Mouse (Mus musculus) C2C12 (cell line): ENCODE data around the gene Wbp4. TPM values are rescaled to one million over a fixed set of nuclear protein-coding genes. Genes with fewer than 3 reads are reported as not detected.
"Not testable (repeated sequence)": the region's sequence is repeated elsewhere in the genome, so short reads cannot be mapped to it uniquely, and the experiment has no call there.

Experiments used
- H3K27me3 ChIP-seq: one replicate; pipeline ENCODE4 v1.6.1; 2011; ENCODE audit not compliant: control insufficient read depth, insufficient read depth, insufficient read length
- H3K36me3 ChIP-seq: one replicate; pipeline ENCODE4 v1.6.1; 2011; ENCODE audit not compliant: control insufficient read depth, insufficient read depth
- H3K4me3 ChIP-seq: one replicate; pipeline ENCODE4 v1.5.1; 2011; ENCODE audit warnings: mild to moderate bottlenecking, control low read depth; ENCODE audit not compliant: poor library complexity, insufficient read depth, severe bottlenecking
- H3K79me2 ChIP-seq: one replicate; pipeline ENCODE4 v1.6.1; 2011; ENCODE audit not compliant: control insufficient read depth, insufficient read depth
- H3K79me3 ChIP-seq: one replicate; pipeline ENCODE4 v1.6.1; 2011; ENCODE audit warnings: low read depth, control low read depth
- H3ac ChIP-seq: one replicate; pipeline ENCODE3; 2011; ENCODE audit warnings: low read depth; ENCODE audit not compliant: control insufficient read depth, insufficient read length
- CEBPB ChIP-seq: IDR thresholded peaks from one replicate; pipeline ENCODE4 v1.6.1; 2011; ENCODE audit warnings: low read depth, mild to moderate bottlenecking, control low read depth, moderate library complexity
- CTCF ChIP-seq: IDR thresholded peaks from one replicate; pipeline ENCODE4 v1.5.1; 2011; ENCODE audit not compliant: control insufficient read depth, insufficient read depth, insufficient read length
- FOSL1 ChIP-seq: IDR thresholded peaks from one replicate; pipeline ENCODE4 v1.8.0; 2011; ENCODE audit warnings: mild to moderate bottlenecking, low read length; ENCODE audit not compliant: poor library complexity, insufficient read depth, severe bottlenecking
- MAX ChIP-seq: IDR thresholded peaks from one replicate; pipeline ENCODE4 v1.6.1; 2011; ENCODE audit warnings: mild to moderate bottlenecking, control low read depth
- MYOD1 ChIP-seq: IDR thresholded peaks from one replicate; pipeline ENCODE4 v1.6.1; 2011; ENCODE audit warnings: low read depth; ENCODE audit not compliant: control insufficient read depth, insufficient read length
- MYOG ChIP-seq: IDR thresholded peaks from one replicate; pipeline ENCODE4 v1.6.1; 2011; ENCODE audit not compliant: control insufficient read depth, insufficient read length; ENCODE audit errors: extremely low read depth
- USF1 ChIP-seq: IDR thresholded peaks from one replicate; pipeline ENCODE4 v1.6.1; 2011; ENCODE audit warnings: low read depth, mild to moderate bottlenecking, control low read depth, moderate library complexity
- polyA plus RNA-seq: library from polyadenylated mRNA; unstranded; fragments of >200 nt; fragmentation: generic; extraction: Trizol; gene quantifications from one replicate; pipeline ENCODE4 v1.2.1, GENCODE M21; 2012; ENCODE audit warnings: missing spikeins

Gene Wbp4
- polyA plus RNA-seq, 1 experiment: 9.8 TPM

- H3K36me3 ChIP-seq: no peaks in the 10 kb centered on the region
- H3K79me3 ChIP-seq: no peaks in the 10 kb centered on the region
- H3K4me3 ChIP-seq: no peak overlapping the region
- no peaks in the 10 kb centered on the region for H3K27me3 ChIP-seq
- no peaks in the 10 kb centered on the region for H3K79me2 ChIP-seq
- TF ChIP-seq MYOG: no peak
- H3ac ChIP-seq: no peak overlapping the region
Observed at GRCm38 (mm10) chr14:79445055-79445620, 36.2 kb downstream of the Wbp4 start.

- Histone ChIP-seq H3K4me3 (no peak overlapping the region), H3K79me2 (no peaks in the 10 kb centered on the region), H3K27me3 (no peaks in the 10 kb centered on the region), H3K36me3 (no peaks in the 10 kb centered on the region), H3K79me3 (no peaks in the 10 kb centered on the region), H3ac (no peak overlapping the region)
- TF ChIP-seq FOSL1: no peak
- TF ChIP-seq CEBPB: no peak
- TF ChIP-seq USF1: no peak
- TF ChIP-seq MYOD1: no peak
- TF ChIP-seq MYOG: no peak
- TF ChIP-seq MAX: no peak
- TF ChIP-seq CTCF: no peak
Observed at GRCm38 (mm10) chr14:79444601-79445000, 36.7 kb downstream of the Wbp4 start.

GRCm38 (mm10) chr14:79441441-79441840 is 39.9 kb downstream of the Wbp4 start:
- Histone ChIP-seq H3K4me3 (no peak overlapping the region), H3K27me3 (no peaks in the 10 kb centered on the region), H3ac (no peak overlapping the region), H3K36me3 (no peaks in the 10 kb centered on the region), H3K79me3 (no peaks in the 10 kb centered on the region), H3K79me2 (no peaks in the 10 kb centered on the region)
- TF ChIP-seq USF1 (no peak), FOSL1 (no peak), MAX (no peak), CEBPB (no peak), MYOG (no peak), CTCF (no peak), MYOD1 (no peak)

GRCm38 (mm10) chr14:79440655-79441054 is 40.7 kb downstream of the Wbp4 start:
- no peaks in the 10 kb centered on the region for H3K27me3 ChIP-seq
- H3K79me2 ChIP-seq: no peaks in the 10 kb centered on the region
- no peaks in the 10 kb centered on the region for H3K79me3 ChIP-seq
- no peak overlapping the region for H3ac ChIP-seq
- H3K36me3 ChIP-seq: no peaks in the 10 kb centered on the region
- no peak overlapping the region for H3K4me3 ChIP-seq
- no peak for TF ChIP-seq MYOG
- TF ChIP-seq CTCF: no peak
- TF ChIP-seq MAX: no peak
- no peak for TF ChIP-seq USF1
- no peak for TF ChIP-seq CEBPB
- no peak for TF ChIP-seq MYOD1
- no peak for TF ChIP-seq FOSL1

GRCm38 (mm10) chr14:79434068-79434467 is 47.3 kb downstream of the Wbp4 start:
- Histone ChIP-seq H3K79me2 (no peaks in the 10 kb centered on the region), H3K79me3 (no peaks in the 10 kb centered on the region), H3K27me3 (no peaks in the 10 kb centered on the region), H3K36me3 (no peaks in the 10 kb centered on the region), H3K4me3 (no peak overlapping the region), H3ac (no peak overlapping the region)
- TF ChIP-seq MYOG (no peak), MYOD1 (no peak), CEBPB (no peak), MAX (no peak), FOSL1 (no peak), USF1 (no peak), CTCF (no peak)

- not testable (repeated sequence) for H3ac ChIP-seq, H3K79me2 ChIP-seq, H3K79me3 ChIP-seq, H3K27me3 ChIP-seq, H3K36me3 ChIP-seq, H3K4me3 ChIP-seq
Observed at GRCm38 (mm10) chr14:79426730-79427365, 54.5 kb downstream of the Wbp4 start.
